Mouse (Mus musculus) heart, embryonic 16.5 days (tissue): Measurements from ENCODE around the gene Mars. TPM values are rescaled to one million over a fixed set of nuclear protein-coding genes. Genes with fewer than 3 reads are reported as not detected.
A peak's percentile ranks its signal among the peaks of the same experiment; 100 is the strongest.

Experiments used
- ATAC-seq: fragments of 200-750 bp; cut with Nextera tagmentation; replicated peaks from 2 replicates; pipeline ENCODE4 v1.8.0; 2017; ENCODE audit warnings: moderate number of reproducible peaks; ENCODE audit not compliant: insufficient read depth, low FRiP score; ENCODE audit errors: extremely low read depth
- H3K27ac ChIP-seq: fragments of 300-500 bp; sonication (generic); 2 replicates; pipeline ENCODE4 v1.5.1; 2014; ENCODE audit warnings: mild to moderate bottlenecking, low read length, control low read depth, moderate library complexity
- H3K27me3 ChIP-seq: fragments of 300-500 bp; sonication (generic); 2 replicates; pipeline ENCODE4 v1.6.1; 2014; ENCODE audit warnings: low read length, mixed read lengths; ENCODE audit not compliant: control insufficient read depth, insufficient read depth
- H3K36me3 ChIP-seq: fragments of 300-500 bp; sonication (generic); 2 replicates; pipeline ENCODE4 v1.6.1; 2014; ENCODE audit not compliant: control insufficient read depth, insufficient read depth
- H3K4me1 ChIP-seq: fragments of 300-500 bp; sonication (generic); 2 replicates; pipeline ENCODE4 v1.6.1; 2014; ENCODE audit warnings: low read length, mixed read lengths; ENCODE audit not compliant: control insufficient read depth, insufficient read depth
- H3K4me2 ChIP-seq: fragments of 300-500 bp; sonication (generic); 2 replicates; pipeline ENCODE4 v1.6.1; 2014; ENCODE audit warnings: low read depth, mild to moderate bottlenecking, control low read depth, low read length
- H3K4me3 ChIP-seq: fragments of 300-500 bp; sonication (generic); 2 replicates; pipeline ENCODE4 v1.5.1; 2014; ENCODE audit warnings: mild to moderate bottlenecking, control low read depth, low read length
- H3K9ac ChIP-seq: fragments of 300-500 bp; sonication (generic); 2 replicates; pipeline ENCODE4 v1.6.1; 2014; ENCODE audit warnings: low read length, control low read depth
- H3K9me3 ChIP-seq: fragments of 300-500 bp; sonication (generic); replicated peaks from 2 replicates; pipeline ENCODE4 v1.6.1; 2016; ENCODE audit warnings: low read length; ENCODE audit not compliant: control insufficient read depth
- WGBS: fragments of 180-500 bp; shearing (Covaris S2); extraction: QIAGEN DNeasy Blood & Tissue Kit; methylation state at CpG from one replicate; pipeline ENCODE4 v1.1.7; 2014; 5-methylcytosine and 5-hydroxymethylcytosine counted together
- polyA plus RNA-seq: library from polyadenylated mRNA; unstranded; fragments of >200 nt; fragmentation: Nextera tagmentation; extraction: Ambion mirVana; gene quantifications from 2 replicates; pipeline ENCODE4 v1.2.1, GENCODE M21; 2015

Gene Mars
- polyA plus RNA-seq, 1 experiment from 2014 or later, result 81.2 TPM

DNA sequence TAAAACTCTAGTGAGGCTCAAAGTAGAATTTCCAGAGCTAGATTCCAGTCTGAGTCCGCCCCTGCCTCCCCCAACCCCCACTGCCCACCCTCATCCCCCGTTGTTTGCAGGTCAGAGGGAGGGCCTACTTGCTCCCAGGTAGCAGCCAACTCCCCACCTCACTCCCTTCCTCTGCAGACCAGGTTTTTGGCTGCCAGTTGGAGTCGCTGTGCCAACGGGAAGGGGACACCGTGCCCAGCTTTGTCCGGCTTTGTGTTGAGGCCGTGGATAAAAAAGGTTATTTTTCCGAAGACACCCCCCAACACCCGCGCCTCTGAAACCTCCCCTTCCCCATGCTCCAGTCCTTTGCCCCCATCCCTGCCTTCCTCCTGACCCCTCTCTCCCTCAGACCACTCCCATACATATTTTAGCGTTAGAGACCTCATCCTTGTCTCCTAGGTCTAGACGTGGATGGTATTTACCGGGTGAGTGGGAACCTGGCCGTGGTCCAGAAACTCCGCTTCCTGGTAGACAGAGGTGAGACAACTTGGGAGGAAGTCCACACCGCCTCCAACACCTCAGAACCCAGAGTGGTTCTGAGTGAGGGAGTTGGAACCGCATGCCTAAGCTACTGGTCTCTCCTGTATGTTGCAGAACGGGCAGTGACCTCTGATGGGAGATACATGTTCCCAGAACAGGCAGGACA lies 16.0 kb upstream of the Mars start:
- no peak overlapping the region for H3K4me2 ChIP-seq
- 49% methylated on average over 18 of the region's 18 CpGs for WGBS
- no peak overlapping the region for H3K27ac ChIP-seq
- no peak for ATAC-seq
- no peak overlapping the region for H3K9ac ChIP-seq
- H3K9me3 ChIP-seq, result peaks cover 3% of the 10 kb centered on the region; the same call in 1 of the 2 replicates
- peaks cover 11% of the 10 kb centered on the region for H3K4me1 ChIP-seq
- H3K4me3 ChIP-seq, result no peak overlapping the region
- no peaks in the 10 kb centered on the region for H3K36me3 ChIP-seq
- peaks cover 41% of the 10 kb centered on the region for H3K27me3 ChIP-seq

DNA sequence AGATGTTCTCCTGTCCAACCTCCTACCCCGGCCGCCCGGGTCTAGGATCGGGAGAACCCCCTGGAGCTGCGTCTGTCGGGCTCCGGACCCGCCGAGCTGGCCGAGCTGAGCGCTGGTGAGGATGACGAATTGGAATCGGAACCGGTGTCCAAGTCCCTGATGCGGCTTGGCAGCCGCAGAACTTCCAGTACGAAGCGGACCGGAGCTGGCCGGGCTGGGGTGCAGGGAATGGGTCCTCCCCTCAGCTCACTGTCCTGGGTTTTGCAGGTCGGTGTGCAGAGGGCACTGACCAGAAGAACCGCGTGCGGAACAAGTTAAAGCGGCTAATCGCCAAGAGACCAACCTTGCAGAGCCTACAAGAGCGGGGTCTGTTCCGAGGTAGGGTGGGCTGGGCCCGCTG lies 15.2 kb upstream of the Mars start:
- Histone ChIP-seq H3K9me3 (peaks cover 3% of the 10 kb centered on the region; the same call in 1 of the 2 replicates), H3K9ac (peak overlapping the region; percentile 66), H3K4me3 (peak overlapping the region; percentile 56), H3K27me3 (peaks cover 41% of the 10 kb centered on the region), H3K36me3 (no peaks in the 10 kb centered on the region), H3K4me2 (peak overlapping the region; percentile 82), H3K4me1 (peaks cover 11% of the 10 kb centered on the region), H3K27ac (no peak overlapping the region)
- 8% methylated on average over 29 of the region's 29 CpGs for WGBS
- no peak for ATAC-seq

DNA sequence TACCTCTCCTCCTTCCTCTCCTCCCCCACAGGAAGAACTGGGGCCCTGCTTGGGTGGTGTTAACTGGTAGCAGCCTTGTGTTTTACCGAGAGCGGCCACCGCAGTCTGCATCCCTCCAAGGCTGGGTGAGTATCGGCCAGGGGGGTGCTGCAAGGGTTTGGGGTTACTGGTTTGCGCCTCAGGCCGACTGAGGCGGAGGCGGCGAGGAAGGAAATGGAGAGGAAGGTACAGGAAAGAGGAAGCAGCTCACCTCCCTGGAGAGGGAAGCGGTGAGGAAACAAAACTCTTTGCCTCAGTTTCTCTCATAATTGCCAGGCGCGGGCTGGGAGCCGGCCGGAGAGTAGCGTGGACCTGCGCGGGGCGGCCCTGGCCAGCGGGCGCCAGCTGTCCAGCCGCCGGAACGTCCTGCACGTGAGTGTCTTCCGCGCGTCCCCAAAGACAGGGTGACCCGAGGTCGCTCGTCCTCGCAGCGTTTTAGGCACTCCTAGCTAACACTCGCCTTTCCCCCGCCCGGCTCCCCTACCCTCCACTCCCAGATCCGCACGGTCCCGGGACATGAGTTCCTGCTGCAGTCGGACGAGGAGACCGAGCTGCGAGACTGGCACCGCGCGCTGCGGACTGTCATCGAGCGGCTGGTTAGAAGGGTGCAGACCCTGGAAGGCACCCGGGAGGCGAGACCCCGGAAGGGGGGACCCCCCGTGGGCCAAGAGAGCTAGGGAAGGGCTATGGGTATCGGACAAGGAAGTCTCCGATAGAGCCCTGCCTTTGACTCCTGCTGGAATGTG lies 14.6 kb upstream of the Mars start:
- H3K9me3 ChIP-seq, result peaks cover 3% of the 10 kb centered on the region; the same call in 1 of the 2 replicates
- 0 out of 2 replicates have a peak overlapping the region, but pooled peaks have one; percentile 45 for H3K27ac ChIP-seq
- peak overlapping the region; percentile 56 for H3K4me3 ChIP-seq
- peak overlapping the region; percentile 82 for H3K4me2 ChIP-seq
- peaks cover 41% of the 10 kb centered on the region for H3K27me3 ChIP-seq
- WGBS, result 1% methylated on average over 54 of the region's 54 CpGs
- H3K4me1 ChIP-seq, result peaks cover 11% of the 10 kb centered on the region
- 0 out of 2 replicates have a peak, but pooled peaks have one; percentile 24 for ATAC-seq
- peak overlapping the region; percentile 66 for H3K9ac ChIP-seq
- H3K36me3 ChIP-seq, result no peaks in the 10 kb centered on the region

DNA sequence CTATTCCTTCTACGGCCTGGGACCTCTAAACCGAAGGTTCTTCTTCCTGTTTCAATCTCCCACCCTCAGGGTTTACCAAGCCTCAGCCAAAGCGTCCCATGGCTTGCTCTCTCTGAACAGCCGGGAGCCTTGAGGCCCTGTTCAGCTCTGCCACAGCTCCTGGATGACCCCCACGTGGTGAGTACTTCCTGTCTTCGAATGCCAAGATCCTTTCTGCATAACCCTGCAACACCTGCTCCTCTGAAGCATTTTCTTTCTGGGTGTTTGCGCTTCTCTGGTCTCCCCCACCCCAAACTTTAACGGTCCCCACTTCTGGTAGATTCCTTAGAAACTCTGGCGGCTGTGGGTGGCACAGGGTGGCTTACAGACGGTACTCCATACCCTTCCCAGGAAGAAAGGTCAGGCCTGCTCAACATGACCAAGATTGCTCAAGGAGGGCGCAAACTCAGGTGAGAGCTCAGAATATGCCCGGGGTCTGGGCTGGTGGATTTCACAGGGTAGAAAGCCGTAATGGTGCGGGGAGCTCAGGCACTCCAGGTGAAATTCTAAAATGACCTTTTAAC lies 13.9 kb upstream of the Mars start:
- ATAC-seq, result peak; percentile 34; the same call in 1 of the 2 replicates
- Histone ChIP-seq H3K9me3 (peaks cover 3% of the 10 kb centered on the region; the same call in 1 of the 2 replicates), H3K36me3 (no peaks in the 10 kb centered on the region), H3K27me3 (peaks cover 39% of the 10 kb centered on the region), H3K27ac (0 out of 2 replicates have a peak overlapping the region, but pooled peaks have one; percentile 45), H3K9ac (peak overlapping the region; percentile 66), H3K4me3 (peak overlapping the region; percentile 56), H3K4me2 (peak overlapping the region; percentile 82), H3K4me1 (peaks cover 11% of the 10 kb centered on the region)
- 38% methylated on average over 14 of the region's 14 CpGs for WGBS

DNA sequence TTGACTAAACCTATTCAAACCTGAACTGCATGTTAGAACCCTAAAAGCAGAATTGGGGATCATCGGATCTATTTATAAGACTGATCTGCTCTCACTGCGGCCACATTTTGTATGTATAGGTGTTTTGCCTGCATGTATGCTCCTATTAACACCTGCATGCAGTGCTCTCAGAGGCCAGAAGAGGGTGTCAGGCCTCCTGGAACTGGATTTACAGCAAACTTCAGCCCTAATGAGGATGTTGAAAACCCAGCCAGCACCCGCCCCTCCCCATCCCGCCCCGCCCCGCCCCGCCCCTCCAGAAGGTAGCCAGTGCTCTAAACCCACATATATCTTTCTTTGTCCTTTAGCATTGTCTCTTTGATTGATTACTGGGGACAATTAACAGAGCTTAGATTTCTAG lies 12.9 kb upstream of the Mars start:
- H3K4me3 ChIP-seq, result no peak overlapping the region
- H3K27me3 ChIP-seq, result peaks cover 34% of the 10 kb centered on the region
- peaks cover 3% of the 10 kb centered on the region; the same call in 1 of the 2 replicates for H3K9me3 ChIP-seq
- WGBS, result 12% methylated on average over 7 of the region's 7 CpGs
- ATAC-seq, result 0 out of 2 replicates have a peak, but pooled peaks have one; percentile 8
- H3K27ac ChIP-seq, result no peak overlapping the region
- H3K4me2 ChIP-seq, result no peak overlapping the region
- no peak overlapping the region for H3K9ac ChIP-seq
- peaks cover 11% of the 10 kb centered on the region for H3K4me1 ChIP-seq
- H3K36me3 ChIP-seq, result no peaks in the 10 kb centered on the region

DNA sequence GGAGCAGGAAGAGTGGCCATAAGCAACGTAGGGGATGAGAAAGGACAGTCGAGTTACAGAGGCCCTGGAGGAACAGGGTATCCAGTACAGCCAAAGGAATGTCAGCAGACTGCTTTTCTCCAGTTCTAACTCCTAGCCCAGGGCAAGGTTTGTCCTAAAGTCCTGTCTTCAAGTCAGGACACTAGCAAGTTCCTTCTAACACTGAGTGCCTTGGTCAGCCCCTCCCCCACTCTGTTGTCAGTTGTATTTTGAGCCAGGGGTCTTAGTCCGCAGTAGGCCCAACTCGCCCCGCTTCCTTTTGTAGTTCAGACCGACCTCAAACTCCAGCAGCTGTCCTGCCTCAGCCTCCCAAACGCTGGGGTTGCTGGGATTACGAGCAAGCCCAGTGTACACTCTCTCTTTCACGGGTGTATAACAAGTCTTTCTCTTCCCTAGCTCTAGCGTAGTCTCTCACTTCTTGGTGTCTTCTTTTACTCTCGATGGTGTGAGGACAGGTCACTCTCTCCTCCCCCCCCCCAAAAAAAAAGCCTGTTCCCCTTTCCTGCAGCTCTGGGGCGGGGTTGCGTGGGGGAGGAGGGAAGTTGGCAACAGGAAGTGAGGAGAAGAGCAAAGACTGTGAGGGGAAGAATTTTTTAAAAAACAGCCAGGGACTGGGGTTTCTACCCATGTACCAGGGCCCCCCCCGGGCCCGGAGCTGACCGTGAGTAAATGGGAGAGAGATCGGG lies 11.7 kb upstream of the Mars start:
- 0 out of 2 replicates have a peak overlapping the region, but pooled peaks have one; percentile 17 for H3K9ac ChIP-seq
- peaks cover 30% of the 10 kb centered on the region for H3K27me3 ChIP-seq
- no peaks in the 10 kb centered on the region for H3K36me3 ChIP-seq
- peak overlapping the region; percentile 19 for H3K4me2 ChIP-seq
- H3K27ac ChIP-seq, result no peak overlapping the region
- WGBS, result 65% methylated on average over 17 of the region's 17 CpGs
- no peak for ATAC-seq
- H3K4me1 ChIP-seq, result peaks cover 11% of the 10 kb centered on the region
- peaks cover 3% of the 10 kb centered on the region; the same call in 1 of the 2 replicates for H3K9me3 ChIP-seq
- H3K4me3 ChIP-seq, result peak overlapping the region; percentile 19

DNA sequence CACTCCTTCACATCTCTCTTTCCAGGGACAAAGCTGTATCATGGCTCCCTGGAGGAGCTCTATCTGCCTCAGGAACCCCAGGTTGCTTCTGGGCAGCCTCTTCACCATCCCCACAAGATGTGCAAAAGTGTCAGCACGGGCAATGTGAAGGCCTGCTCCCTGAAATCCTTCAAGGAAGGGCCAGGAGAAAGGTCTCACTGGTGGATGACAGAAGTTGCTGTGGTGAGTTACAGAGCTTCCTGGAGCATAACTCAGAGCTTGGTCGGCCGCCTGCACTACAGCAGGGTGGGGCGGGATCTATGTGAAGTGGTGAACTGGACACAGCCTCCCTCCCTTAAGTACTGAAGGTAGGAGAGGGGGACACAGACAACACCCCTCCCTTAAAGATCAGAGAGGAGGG lies 11.1 kb upstream of the Mars start:
- WGBS, result 63% methylated on average over 4 of the region's 4 CpGs
- Histone ChIP-seq H3K4me1 (peaks cover 11% of the 10 kb centered on the region), H3K27ac (no peak overlapping the region), H3K9me3 (peaks cover 3% of the 10 kb centered on the region; the same call in 1 of the 2 replicates), H3K9ac (no peak overlapping the region), H3K27me3 (peaks cover 28% of the 10 kb centered on the region), H3K4me2 (no peak overlapping the region), H3K36me3 (no peaks in the 10 kb centered on the region), H3K4me3 (no peak overlapping the region)
- ATAC-seq, result no peak

DNA sequence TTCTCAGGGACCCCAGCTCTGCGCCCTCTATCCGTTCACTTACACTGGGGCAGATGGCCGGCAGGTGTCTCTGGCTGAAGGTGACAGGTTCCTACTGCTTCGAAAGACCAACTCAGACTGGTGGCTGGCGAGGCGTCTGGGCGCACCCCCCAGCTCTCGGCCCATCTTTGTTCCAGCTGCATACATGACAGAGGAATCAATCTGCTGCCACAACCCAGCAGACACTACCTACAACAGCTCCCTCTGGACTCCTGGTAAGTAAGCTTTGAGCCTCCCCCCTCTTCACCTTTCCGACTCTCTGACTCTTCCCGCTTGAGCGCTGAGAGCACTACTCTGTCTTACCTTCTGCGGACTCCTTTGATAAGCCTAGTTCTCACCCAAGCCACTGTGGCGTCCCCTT lies 10.6 kb upstream of the Mars start:
- no peak overlapping the region for H3K4me3 ChIP-seq
- no peak overlapping the region for H3K4me2 ChIP-seq
- H3K27me3 ChIP-seq, result peaks cover 23% of the 10 kb centered on the region
- no peak for ATAC-seq
- 54% methylated on average over 13 of the region's 13 CpGs for WGBS
- peaks cover 2% of the 10 kb centered on the region; the same call in 1 of the 2 replicates for H3K9me3 ChIP-seq
- H3K9ac ChIP-seq, result no peak overlapping the region
- H3K36me3 ChIP-seq, result no peaks in the 10 kb centered on the region
- H3K4me1 ChIP-seq, result peaks cover 11% of the 10 kb centered on the region
- no peak overlapping the region for H3K27ac ChIP-seq
